Mouse (Mus musculus): ENCODE results near the gene Nipal4. TPM values are rescaled to one million over a fixed set of nuclear protein-coding genes. Genes with fewer than 3 reads are reported as not detected.

Nipal4 gene
- total RNA-seq, 2 experiments from 2014 or later, result 4.1 to 4.6 TPM

- no peak for DNase-seq (ENCODE audit: low spot score in 2 of 2)
Observed at GRCm38 (mm10) chr11:46116510-46116909, 49.8 kb downstream of the Nipal4 start.

- DNase-seq (ENCODE audit: low spot score in 2 of 2), result no peak
Observed at GRCm38 (mm10) chr11:46115411-46116173, 50.7 kb downstream of the Nipal4 start.

GRCm38 (mm10) chr11:46115011-46115410, 51.3 kb downstream of the Nipal4 start:
- DNase-seq (ENCODE audit: low spot score in 2 of 2), result no peak

- no peak for DNase-seq (ENCODE audit: low spot score in 2 of 2)
Observed at GRCm38 (mm10) chr11:46114221-46114620, 52.1 kb downstream of the Nipal4 start.

- DNase-seq (ENCODE audit: low spot score in 2 of 2), result no peak
Observed at GRCm38 (mm10) chr11:46113211-46113610, 53.1 kb downstream of the Nipal4 start.

GRCm38 (mm10) chr11:46110945-46111287, 55.4 kb downstream of the Nipal4 start:
- DNase-seq (ENCODE audit: low spot score in 2 of 2), result no peak

- DNase-seq (ENCODE audit: low spot score in 2 of 2), result no peak
Observed at GRCm38 (mm10) chr11:46110156-46110944, 56.0 kb downstream of the Nipal4 start.

GRCm38 (mm10) chr11:46109206-46109605, 57.1 kb downstream of the Nipal4 start:
- no peak for DNase-seq (ENCODE audit: low spot score in 2 of 2)

GRCm38 (mm10) chr11:46107046-46107445, 59.3 kb downstream of the Nipal4 start:
- DNase-seq (ENCODE audit: low spot score in 2 of 2), result no peak

GRCm38 (mm10) chr11:46102107-46102506, 64.2 kb downstream of the Nipal4 start:
- peak; percentile 19 for DNase-seq (ENCODE audit: low spot score in 2 of 2)

Small RNAs within 50 kb of the gene (microRNA-seq; reads per million reads assigned to microRNA genes)
- gene Mir7239 (0 reads per million in 2 experiments), gene Mir8100 (0 reads per million in 2 experiments)

Other genes with a start within 250 kb of the Nipal4 start
- gene Lsm11, start 221.6 kb downstream of the Nipal4 start, total RNA-seq (2021), result 100 to 1,000 TPM; 124 to 127 TPM
- 10 to 100 TPM; 11.0 to 15.2 TPM for gene Thg1l, start 211.0 kb downstream of the Nipal4 start, total RNA-seq (2021)
- gene Sox30, start 186.2 kb downstream of the Nipal4 start, total RNA-seq (2021), result under 1 TPM; 0.28 to 0.41 TPM
- 1 to 10 TPM; 2.7 to 6.0 TPM for gene Gm12166, start 114.2 kb downstream of the Nipal4 start, total RNA-seq (2021)
- 10 to 100 TPM; 27.5 to 28.4 TPM for gene Adam19, start 110.5 kb downstream of the Nipal4 start, total RNA-seq (2021)
- gene Fndc9, start 69.0 kb upstream of the Nipal4 start, total RNA-seq (2021), result 1 to 10 TPM; 2.9 to 3.4 TPM
- 100 to 1,000 TPM; 362 to 381 TPM for gene Cyfip2, start 146.4 kb upstream of the Nipal4 start, total RNA-seq (2021)
- gene Itk, start 223.0 kb upstream of the Nipal4 start, total RNA-seq (2021), result under 1 TPM; 0.36 to 0.58 TPM
- gene Fam71b, start 230.1 kb upstream of the Nipal4 start, total RNA-seq (2021), result not detected